Mouse (Mus musculus): ENCODE results near the gene Terf2.

GRCm38 (mm10) chr8:107121681-107122291, 25.4 kb upstream of the Terf2 start:
- TF ChIP-seq POLR2A (IDR thresholded peaks at IDR 0.05; ENCODE audit: low read depth, low read length) (no peak), CTCF (IDR thresholded peaks at IDR 0.05; ENCODE audit: extremely low read depth, insufficient read depth, insufficient read length, insufficient replicate concordance) (no peak)

Data from spleen, adult 2 months (tissue).